Mouse (Mus musculus) liver, embryonic 13.5 days (tissue): ENCODE results near the gene Il1rap. TPM values are rescaled to one million over a fixed set of nuclear protein-coding genes. Genes with fewer than 3 reads are reported as not detected.

Source experiments
- ATAC-seq: fragments of 200-750 bp; cut with Nextera tagmentation; 2 replicates; pipeline ENCODE4 v1.8.0; 2017; ENCODE audit warnings: low read depth, mild to moderate bottlenecking, moderate number of reproducible peaks, moderate library complexity
- DNase-seq: peaks from one replicate; pipeline ENCODE4 v3.0.0; 2022
- H3K27ac ChIP-seq: fragments of 300-500 bp; sonication (generic); 2 replicates; pipeline ENCODE4 v1.5.1; 2015; ENCODE audit warnings: moderate library complexity, mild to moderate bottlenecking, inconsistent platforms
- H3K27me3 ChIP-seq: fragments of 300-500 bp; sonication (generic); 2 replicates; pipeline ENCODE4 v1.6.1; 2015; ENCODE audit warnings: mild to moderate bottlenecking, inconsistent platforms
- H3K36me3 ChIP-seq: fragments of 300-500 bp; sonication (generic); 2 replicates; pipeline ENCODE4 v1.6.1; 2015; ENCODE audit warnings: mild to moderate bottlenecking, inconsistent platforms
- H3K4me1 ChIP-seq: fragments of 300-500 bp; sonication (generic); replicated peaks from 2 replicates; pipeline ENCODE4 v1.6.1; 2015; ENCODE audit warnings: inconsistent platforms
- H3K4me2 ChIP-seq: fragments of 300-500 bp; sonication (generic); 2 replicates; pipeline ENCODE4 v1.6.1; 2015; ENCODE audit warnings: inconsistent platforms, mild to moderate bottlenecking, moderate library complexity
- H3K4me3 ChIP-seq: fragments of 300-500 bp; sonication (generic); replicated peaks from 2 replicates; pipeline ENCODE4 v1.5.1; 2015; ENCODE audit warnings: mild to moderate bottlenecking, inconsistent platforms
- H3K9ac ChIP-seq: fragments of 300-500 bp; sonication (generic); 2 replicates; pipeline ENCODE4 v1.6.1; 2015; ENCODE audit warnings: mild to moderate bottlenecking, inconsistent platforms
- H3K9me3 ChIP-seq: fragments of 300-500 bp; sonication (generic); replicated peaks from 2 replicates; pipeline ENCODE4 v1.6.1; 2016; ENCODE audit warnings: inconsistent platforms
- WGBS: fragments of 180-500 bp; shearing (Covaris S2); methylation state at CpG from one replicate; pipeline ENCODE4 v1.1.7; 2015; ENCODE audit not compliant: insufficient replicate concordance; 5-methylcytosine and 5-hydroxymethylcytosine counted together
- polyA plus RNA-seq: library from polyadenylated mRNA; unstranded; fragments of >200 nt; fragmentation: Nextera tagmentation; extraction: Ambion mirVana; gene quantifications from 2 replicates; pipeline ENCODE4 v1.2.1, GENCODE M21; 2015

Il1rap gene
- polyA plus RNA-seq, 1 experiment from 2014 or later, result 1.8 TPM

DNA sequence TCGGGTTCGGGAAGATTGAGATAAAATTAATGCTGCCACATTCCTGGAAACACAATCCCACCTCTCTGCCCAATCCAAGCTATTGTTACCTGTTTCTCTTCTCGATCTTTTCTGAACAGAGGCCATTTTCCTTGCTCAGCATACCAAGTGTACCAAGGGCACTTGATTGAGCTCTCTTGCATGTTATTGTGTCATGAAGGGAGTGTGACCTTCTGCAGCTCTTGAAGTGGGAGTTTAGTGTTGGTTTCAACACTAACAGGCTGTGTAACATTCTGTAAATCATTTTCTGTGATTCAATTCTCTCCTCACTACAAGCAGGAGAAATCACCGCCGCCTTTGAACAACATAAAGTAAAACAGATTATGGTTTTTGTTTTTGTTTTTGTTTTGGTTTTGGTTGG lies 7.3 kb upstream of the Il1rap start:
- DNase-seq, result no peak
- Histone ChIP-seq H3K36me3 (no peaks in the 10 kb centered on the region), H3K9ac (no peak overlapping the region), H3K4me2 (no peak overlapping the region), H3K4me3 (no peak overlapping the region), H3K27ac (no peak overlapping the region), H3K4me1 (no peaks in the 10 kb centered on the region), H3K27me3 (no peaks in the 10 kb centered on the region), H3K9me3 (no peaks in the 10 kb centered on the region)
- WGBS, result 66% methylated on average over 5 of the region's 5 CpGs
- no peak for ATAC-seq

DNA sequence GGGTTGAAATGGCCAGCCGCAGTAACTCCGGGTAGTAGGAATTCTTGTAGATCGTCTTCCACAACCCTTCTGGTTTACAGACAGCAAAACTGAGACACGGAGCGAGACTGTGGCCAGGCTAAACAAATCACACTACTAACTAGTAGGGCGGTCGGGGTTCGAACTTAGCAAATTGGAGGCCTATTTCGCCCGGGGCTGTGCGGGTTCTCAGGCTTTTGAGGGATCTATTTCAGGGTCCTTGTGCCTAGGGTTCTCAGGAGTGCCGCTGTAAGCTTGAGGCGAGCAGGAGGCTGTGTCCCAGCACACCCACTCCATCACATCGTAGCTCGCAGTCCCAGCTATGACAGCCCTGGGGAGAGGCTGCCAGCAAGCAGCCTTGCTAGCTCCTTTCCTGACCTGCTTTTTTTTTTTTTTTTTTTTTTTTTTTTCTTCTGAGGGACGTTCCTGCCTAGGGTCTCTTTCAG lies 441 bp downstream of the Il1rap start:
- ATAC-seq, result peak; percentile 47
- DNase-seq, result no peak
- H3K4me3 ChIP-seq, result peak overlapping the region; percentile 74
- no peaks in the 10 kb centered on the region for H3K27me3 ChIP-seq
- peak overlapping the region; percentile 74 for H3K9ac ChIP-seq
- no peaks in the 10 kb centered on the region for H3K36me3 ChIP-seq
- no peak overlapping the region for H3K27ac ChIP-seq
- peaks cover 15% of the 10 kb centered on the region for H3K4me1 ChIP-seq
- 2% methylated on average over 16 of the region's 16 CpGs for WGBS
- H3K9me3 ChIP-seq, result no peaks in the 10 kb centered on the region
- H3K4me2 ChIP-seq, result peak overlapping the region; percentile 78

DNA sequence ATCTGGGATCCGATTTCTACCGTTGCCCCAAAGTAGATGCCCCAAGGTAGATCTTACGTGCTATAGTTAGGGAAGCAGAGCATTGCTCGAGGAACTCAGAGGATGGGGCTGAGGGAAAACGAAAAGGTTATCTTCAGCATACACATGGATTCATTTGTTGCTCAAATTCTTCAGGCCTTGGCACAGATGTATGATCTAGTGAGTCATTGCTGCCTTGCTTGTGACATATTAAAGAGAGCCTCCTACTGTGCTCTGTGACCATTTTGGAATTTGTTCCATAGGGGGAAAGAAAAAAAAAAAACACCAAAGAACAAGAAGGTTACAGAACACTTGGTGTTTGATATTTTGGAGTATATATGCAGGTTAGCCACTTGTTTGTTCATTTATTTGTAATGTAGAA lies 4.3 kb downstream of the Il1rap start:
- 55% methylated on average over 5 of the region's 5 CpGs for WGBS
- H3K9me3 ChIP-seq, result no peaks in the 10 kb centered on the region
- H3K27me3 ChIP-seq, result no peaks in the 10 kb centered on the region

DNA sequence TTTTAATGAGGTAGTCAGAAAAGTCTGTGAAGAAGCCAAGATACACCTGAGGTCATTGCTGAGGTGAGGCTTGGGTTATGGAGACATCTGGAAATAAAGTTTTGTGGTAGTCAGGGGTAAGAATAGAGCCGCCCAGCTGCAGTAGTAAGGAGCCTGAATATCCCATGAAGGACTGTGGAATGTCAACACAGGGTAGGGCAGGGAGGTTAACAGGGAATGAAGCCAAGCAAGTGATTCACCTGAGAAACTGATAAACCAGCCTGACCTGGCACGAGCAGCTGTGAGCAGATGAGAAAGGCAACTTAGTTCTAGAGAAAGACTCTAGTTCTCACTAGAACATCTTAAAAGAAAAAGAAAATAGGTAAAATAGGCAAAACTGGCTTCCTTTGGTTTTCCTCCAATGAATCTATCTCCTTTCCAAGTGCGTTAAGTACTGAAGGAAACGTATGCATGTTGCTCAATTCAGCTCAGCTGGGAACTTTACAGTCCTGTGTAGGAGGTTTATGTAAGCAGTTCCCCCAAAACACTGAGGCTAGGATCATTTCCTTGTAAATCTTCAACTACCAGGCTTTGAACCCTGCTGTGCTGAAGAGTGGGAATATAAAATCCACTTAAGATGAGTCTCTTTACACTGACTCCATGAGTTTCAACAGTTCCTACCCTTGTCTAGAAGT lies 9.5 kb downstream of the Il1rap start:
- Histone ChIP-seq H3K4me1 (no peaks in the 10 kb centered on the region), H3K36me3 (no peaks in the 10 kb centered on the region), H3K9ac (no peak overlapping the region), H3K9me3 (no peaks in the 10 kb centered on the region), H3K27me3 (no peaks in the 10 kb centered on the region), H3K27ac (no peak overlapping the region), H3K4me2 (no peak overlapping the region), H3K4me3 (no peak overlapping the region)
- WGBS, result 47% methylated on average over 4 of the region's 4 CpGs
- ATAC-seq (no peak), DNase-seq (no peak)

More for the DNA sequence above, 4.3 kb downstream of the Il1rap start:
- no peak for DNase-seq
- no peak overlapping the region for H3K9ac ChIP-seq
- ATAC-seq, result no peak
- no peak overlapping the region for H3K4me3 ChIP-seq
- H3K4me2 ChIP-seq, result no peak overlapping the region
- H3K36me3 ChIP-seq, result no peaks in the 10 kb centered on the region
- peaks cover 15% of the 10 kb centered on the region for H3K4me1 ChIP-seq
- no peak overlapping the region for H3K27ac ChIP-seq

DNA sequence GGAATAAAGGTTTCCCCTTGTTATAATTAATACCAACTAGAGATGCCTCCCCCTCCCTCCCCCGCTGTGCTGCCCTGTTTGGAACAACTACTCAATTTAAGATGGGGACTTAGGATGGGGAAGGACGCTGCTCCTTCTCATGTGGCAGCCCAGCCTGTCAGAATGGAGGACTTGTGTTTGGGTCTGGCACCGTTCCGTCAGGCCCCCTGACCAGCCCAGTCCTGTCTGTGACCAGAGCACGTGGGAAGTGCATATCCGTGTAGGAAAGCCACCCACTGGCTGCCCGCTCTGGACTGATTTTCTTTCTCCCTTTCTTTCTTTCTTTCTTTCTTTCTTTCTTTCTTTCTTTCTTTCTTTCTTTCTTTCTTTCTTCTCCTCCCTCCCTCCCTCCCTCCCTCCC lies 14.9 kb downstream of the Il1rap start:
- H3K9me3 ChIP-seq, result no peaks in the 10 kb centered on the region
- H3K36me3 ChIP-seq, result no peaks in the 10 kb centered on the region
- no peaks in the 10 kb centered on the region for H3K4me1 ChIP-seq
- 42% methylated on average over 7 of the region's 7 CpGs for WGBS
- H3K4me2 ChIP-seq, result no peak overlapping the region
- no peak for ATAC-seq
- DNase-seq, result no peak
- no peak overlapping the region for H3K9ac ChIP-seq
- no peak overlapping the region for H3K4me3 ChIP-seq
- H3K27me3 ChIP-seq, result no peaks in the 10 kb centered on the region
- no peak overlapping the region for H3K27ac ChIP-seq

DNA sequence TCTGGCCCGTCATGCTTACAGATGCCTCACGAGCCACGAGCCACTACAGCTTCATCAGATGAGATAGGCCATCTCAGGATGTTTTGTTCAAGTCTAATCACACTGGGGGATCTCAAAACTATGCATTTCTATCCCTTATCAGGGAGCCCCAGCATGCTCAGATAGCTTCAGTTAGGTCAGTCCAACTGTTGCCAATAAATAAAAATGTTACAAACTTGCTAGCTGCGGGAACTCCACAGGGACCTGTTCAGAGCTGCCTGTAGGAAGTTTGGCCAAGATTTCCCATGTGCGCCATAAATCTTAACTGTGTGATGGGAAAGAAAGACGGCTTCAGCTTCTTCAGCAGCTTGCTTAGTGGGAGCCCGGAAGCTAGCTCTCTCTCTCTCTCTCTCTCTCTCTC lies 15.8 kb downstream of the Il1rap start:
- H3K4me1 ChIP-seq, result no peaks in the 10 kb centered on the region
- 31% methylated on average over 7 of the region's 7 CpGs for WGBS

DNA sequence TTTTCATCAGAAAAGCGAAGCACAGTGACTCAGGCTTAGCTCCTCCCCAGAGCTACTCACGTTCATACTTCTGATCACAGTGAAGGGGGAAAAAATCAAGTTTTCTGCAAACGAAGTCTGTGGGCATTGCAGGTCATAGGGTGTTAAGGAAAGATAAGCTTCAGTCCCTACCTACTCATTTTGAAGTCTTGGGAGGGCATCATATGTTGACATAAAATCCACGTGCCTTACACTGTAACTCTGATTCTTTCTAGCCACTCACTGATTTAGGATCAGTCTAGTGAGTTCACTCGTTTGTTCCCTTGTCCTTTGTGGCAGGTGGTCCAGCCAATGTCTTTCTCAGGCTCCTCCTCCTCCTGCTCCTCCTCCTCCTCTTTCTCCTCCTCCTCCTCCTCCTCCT lies 17.1 kb downstream of the Il1rap start:
- H3K4me2 ChIP-seq, result no peak overlapping the region
- no peak for DNase-seq
- H3K4me3 ChIP-seq, result no peak overlapping the region
- ATAC-seq, result no peak
- no peaks in the 10 kb centered on the region for H3K9me3 ChIP-seq
- no peaks in the 10 kb centered on the region for H3K27me3 ChIP-seq
- WGBS, result 38% methylated on average over 5 of the region's 5 CpGs
- no peaks in the 10 kb centered on the region for H3K4me1 ChIP-seq
- no peak overlapping the region for H3K9ac ChIP-seq
- no peak overlapping the region for H3K27ac ChIP-seq
- H3K36me3 ChIP-seq, result no peaks in the 10 kb centered on the region

More for the DNA sequence above, 15.8 kb downstream of the Il1rap start:
- Histone ChIP-seq H3K9me3 (no peaks in the 10 kb centered on the region), H3K4me2 (no peak overlapping the region), H3K9ac (no peak overlapping the region), H3K27ac (no peak overlapping the region), H3K36me3 (no peaks in the 10 kb centered on the region), H3K4me3 (no peak overlapping the region), H3K27me3 (no peaks in the 10 kb centered on the region)
- no peak for ATAC-seq
- no peak for DNase-seq

DNA sequence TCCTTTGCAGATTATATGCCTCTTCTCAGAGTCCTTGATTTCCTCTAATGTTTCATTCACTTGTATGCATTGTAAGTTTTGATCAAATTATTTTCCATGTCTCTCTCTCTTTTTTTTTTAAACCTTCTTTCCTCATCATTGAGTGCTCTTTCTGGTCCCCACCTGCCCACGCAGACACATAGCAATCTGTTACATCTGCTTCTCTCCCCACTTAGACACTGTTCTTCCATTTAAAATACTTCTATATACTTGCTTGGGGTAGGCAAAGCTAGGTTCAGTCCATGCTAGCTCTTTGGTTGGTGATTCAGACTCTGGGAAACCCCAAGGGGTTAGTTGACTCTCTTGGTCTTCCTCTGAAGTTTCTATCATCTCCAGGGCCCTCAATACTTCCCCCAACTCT lies 20.0 kb downstream of the Il1rap start:
- no peak for ATAC-seq
- no peaks in the 10 kb centered on the region for H3K9me3 ChIP-seq

DNA sequence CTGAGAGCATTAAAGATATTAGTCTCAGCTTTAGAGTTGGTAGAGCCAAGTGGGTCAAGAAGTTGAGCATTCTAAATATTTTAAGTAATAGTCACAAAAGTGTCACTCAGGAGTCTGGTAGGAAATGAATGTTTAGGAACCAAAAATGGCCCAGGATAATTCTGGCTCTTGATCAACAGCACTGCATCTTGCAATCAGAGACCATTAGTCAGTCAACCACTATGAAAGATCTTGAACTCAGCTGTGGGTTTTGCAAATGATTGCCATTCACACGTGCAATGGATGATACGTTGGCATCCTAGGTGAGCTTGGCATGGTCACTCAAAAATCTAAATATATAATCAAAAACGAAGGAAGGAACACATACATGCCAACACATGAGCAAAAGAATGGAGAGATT lies 23.1 kb downstream of the Il1rap start:
- 72% methylated on average over 3 of the region's 3 CpGs for WGBS
- no peak for DNase-seq
- Histone ChIP-seq H3K9me3 (no peaks in the 10 kb centered on the region), H3K36me3 (no peaks in the 10 kb centered on the region), H3K4me1 (no peaks in the 10 kb centered on the region), H3K4me3 (no peak overlapping the region), H3K27ac (no peak overlapping the region), H3K27me3 (no peaks in the 10 kb centered on the region), H3K9ac (no peak overlapping the region), H3K4me2 (no peak overlapping the region)
- no peak for ATAC-seq

More for the DNA sequence above, 20.0 kb downstream of the Il1rap start:
- no peak overlapping the region for H3K27ac ChIP-seq
- H3K36me3 ChIP-seq, result no peaks in the 10 kb centered on the region
- H3K4me3 ChIP-seq, result no peak overlapping the region
- H3K9ac ChIP-seq, result no peak overlapping the region
- 70% methylated on average over 1 of the region's 1 CpGs for WGBS
- H3K4me1 ChIP-seq, result no peaks in the 10 kb centered on the region
- DNase-seq, result no peak
- H3K4me2 ChIP-seq, result no peak overlapping the region
- no peaks in the 10 kb centered on the region for H3K27me3 ChIP-seq

DNA sequence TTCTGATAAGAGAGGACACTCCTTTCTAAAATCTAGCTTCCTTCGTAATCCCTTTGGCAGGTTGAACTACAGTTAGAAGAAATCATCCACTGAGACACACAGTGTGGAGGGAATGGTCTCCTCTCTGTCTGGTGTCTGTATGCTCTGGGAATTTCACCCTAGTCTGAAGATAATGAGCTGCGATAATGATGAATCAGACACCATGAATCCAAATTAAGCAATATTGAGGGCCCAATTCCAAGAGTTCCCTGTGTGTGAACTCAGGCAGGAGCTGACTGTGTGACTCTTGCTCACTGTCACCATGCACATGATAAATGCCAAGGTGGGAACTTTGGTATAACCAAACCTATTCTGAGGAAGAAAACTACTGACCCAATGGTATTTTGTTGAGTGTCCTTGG lies 26.5 kb downstream of the Il1rap start:
- Histone ChIP-seq H3K4me3 (no peak overlapping the region), H3K4me2 (no peak overlapping the region), H3K27me3 (no peaks in the 10 kb centered on the region), H3K27ac (no peak overlapping the region), H3K9ac (no peak overlapping the region), H3K9me3 (no peaks in the 10 kb centered on the region), H3K36me3 (no peaks in the 10 kb centered on the region), H3K4me1 (no peaks in the 10 kb centered on the region)
- DNase-seq, result no peak
- ATAC-seq, result no peak
- WGBS, result 76% methylated on average over 2 of the region's 2 CpGs

DNA sequence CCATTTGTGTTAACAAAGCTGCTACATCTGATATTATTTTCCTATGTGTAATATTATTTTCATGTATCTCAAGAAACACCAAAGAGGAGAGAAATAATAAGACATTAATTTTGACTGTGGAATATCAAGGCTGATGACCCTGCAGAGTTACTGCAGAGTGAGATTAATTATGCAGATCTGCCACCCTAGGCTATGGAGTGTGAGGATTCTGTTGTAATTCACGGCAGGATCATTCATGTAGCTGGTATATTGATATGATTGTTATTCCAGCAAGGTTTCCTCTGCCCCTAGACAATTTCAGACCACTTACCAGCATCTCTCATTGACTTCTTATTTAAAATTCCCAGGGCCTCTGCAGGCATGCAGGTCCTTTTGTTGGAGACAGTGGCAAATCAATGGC lies 29.0 kb downstream of the Il1rap start:
- Histone ChIP-seq H3K9me3 (no peaks in the 10 kb centered on the region), H3K4me2 (no peak overlapping the region), H3K27ac (no peak overlapping the region), H3K4me3 (no peak overlapping the region), H3K4me1 (no peaks in the 10 kb centered on the region), H3K9ac (no peak overlapping the region), H3K27me3 (no peaks in the 10 kb centered on the region), H3K36me3 (no peaks in the 10 kb centered on the region)
- DNase-seq, result no peak
- 55% methylated on average over 1 of the region's 1 CpGs for WGBS
- no peak for ATAC-seq

DNA sequence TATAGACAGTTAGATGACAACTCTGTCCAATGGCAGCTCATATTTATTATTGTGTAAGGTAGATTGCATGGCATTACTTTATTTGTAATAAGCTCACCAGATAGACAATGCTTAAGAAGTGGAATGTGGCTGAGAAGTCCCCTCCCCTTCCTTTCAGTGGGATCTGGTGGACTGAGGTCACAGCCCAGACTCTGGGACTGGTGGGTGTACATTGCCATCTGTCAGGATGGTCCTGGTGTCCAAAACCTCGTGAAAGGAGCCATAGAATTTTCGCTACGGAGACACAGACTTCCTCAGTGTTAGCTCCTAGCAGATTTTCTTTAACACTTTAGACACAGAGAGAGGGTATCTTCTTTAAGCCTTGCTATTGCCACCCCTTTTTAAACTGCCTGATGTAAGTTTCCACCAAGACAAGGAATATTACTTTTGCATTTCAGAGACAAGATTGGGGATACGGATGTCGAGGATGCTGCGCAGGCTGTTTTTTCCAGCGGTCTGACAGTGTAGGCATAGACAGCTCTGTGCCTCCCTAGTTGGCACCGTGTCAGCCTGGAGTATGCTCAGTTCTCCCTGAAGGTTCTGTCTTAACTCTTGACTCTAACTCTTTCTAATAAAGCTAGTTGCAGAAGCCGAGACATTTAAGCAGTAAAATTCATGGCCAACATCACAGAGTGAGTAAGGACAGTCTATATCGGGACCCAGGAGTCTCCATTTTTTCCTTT lies 31.2 kb downstream of the Il1rap start:
- WGBS, result 70% methylated on average over 10 of the region's 10 CpGs
- Histone ChIP-seq H3K27ac (no peak overlapping the region), H3K4me1 (no peaks in the 10 kb centered on the region), H3K9ac (no peak overlapping the region), H3K4me3 (no peak overlapping the region), H3K4me2 (no peak overlapping the region), H3K9me3 (no peaks in the 10 kb centered on the region), H3K36me3 (no peaks in the 10 kb centered on the region), H3K27me3 (no peaks in the 10 kb centered on the region)
- DNase-seq (no peak), ATAC-seq (no peak)
